Mouse (Mus musculus): ENCODE measurements around the gene Gadd45gip1.

DNA sequence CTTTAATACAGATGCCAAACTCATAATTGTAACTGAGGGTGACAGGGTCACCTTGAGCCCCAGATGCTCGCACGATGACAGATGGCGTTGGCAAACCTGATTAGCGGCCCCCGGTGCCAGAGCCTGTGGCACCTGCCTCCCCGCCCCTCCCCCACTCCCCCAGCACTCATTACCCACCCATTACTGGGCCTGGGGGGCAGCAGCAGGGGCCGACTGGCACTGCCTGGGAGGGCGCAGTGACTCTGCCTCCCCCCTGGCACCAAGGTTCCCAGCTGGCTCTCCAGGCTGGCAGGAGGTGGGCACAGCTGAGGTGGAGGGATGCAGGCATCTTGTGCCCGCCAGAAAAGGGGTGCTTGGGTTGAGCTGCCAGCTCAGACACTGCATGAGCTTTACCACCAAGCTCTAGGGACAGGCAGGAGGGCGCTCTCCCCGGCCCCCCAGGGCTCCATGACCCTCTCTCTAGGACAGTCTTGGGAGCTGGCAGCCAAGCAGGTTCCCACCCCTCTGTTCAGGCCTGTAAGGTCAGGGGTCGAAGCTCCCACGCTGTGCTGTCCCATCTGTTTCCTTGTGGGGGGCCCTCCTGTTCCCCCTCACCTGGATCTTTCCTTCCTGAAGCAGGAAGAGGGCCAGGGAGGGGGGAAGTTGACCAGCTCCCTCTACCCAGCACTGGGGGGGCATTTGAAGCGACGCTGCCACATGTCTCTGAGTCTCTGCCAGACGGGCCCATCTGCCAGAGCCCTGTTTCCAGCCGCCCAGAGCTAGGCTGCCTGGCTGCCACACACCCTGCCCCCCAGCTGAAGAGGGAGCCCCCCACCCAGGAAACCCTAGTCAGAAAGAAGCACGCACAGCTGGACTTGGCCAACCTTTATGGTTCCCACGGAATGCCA, 16.5 kb upstream of the Gadd45gip1 start:
- TF ChIP-seq CTCF (conservative IDR thresholded peaks at IDR 0.05; ENCODE audit: insufficient read depth, insufficient read length, low read depth, low read length) (no peak), POLR2A (IDR thresholded peaks at IDR 0.05; ENCODE audit: low read depth, low read length) (no peak)
